Mouse (Mus musculus): ENCODE data around the gene Lrp11.

Lrp11 gene

GRCm38 (mm10) chr10:7622378-7622777 is 32.8 kb downstream of the Lrp11 start:
- intact Hi-C loops (cut with DNase I), result no loop called here

- intact Hi-C loops (cut with DNase I), result no loop called here
Measured at GRCm38 (mm10) chr10:7623861-7624518, 34.4 kb downstream of the Lrp11 start.

DNA sequence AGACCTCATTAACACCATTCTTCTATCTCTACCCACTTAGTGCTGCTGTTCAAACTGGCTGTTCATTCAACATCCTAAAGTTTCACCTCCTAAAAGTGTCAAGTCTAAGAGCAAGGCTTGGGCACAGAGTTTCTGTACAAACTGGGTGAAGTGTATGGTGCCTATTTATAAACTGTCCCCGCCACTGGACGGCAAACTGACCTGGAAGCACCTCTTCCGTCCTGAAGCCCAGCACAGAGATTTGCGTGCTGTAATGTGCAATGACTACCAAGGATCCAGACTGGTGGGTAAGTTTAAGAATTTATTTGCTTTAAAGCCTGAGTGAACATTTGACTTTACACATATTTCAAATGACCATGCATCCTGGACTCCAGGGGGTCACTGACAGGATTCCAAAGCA is 39.5 kb downstream of the Lrp11 start:
- intact Hi-C loops (cut with DNase I), result no loop called here

GRCm38 (mm10) chr10:7630286-7630685 is 40.7 kb downstream of the Lrp11 start:
- intact Hi-C loops (cut with DNase I), result no loop called here

DNA sequence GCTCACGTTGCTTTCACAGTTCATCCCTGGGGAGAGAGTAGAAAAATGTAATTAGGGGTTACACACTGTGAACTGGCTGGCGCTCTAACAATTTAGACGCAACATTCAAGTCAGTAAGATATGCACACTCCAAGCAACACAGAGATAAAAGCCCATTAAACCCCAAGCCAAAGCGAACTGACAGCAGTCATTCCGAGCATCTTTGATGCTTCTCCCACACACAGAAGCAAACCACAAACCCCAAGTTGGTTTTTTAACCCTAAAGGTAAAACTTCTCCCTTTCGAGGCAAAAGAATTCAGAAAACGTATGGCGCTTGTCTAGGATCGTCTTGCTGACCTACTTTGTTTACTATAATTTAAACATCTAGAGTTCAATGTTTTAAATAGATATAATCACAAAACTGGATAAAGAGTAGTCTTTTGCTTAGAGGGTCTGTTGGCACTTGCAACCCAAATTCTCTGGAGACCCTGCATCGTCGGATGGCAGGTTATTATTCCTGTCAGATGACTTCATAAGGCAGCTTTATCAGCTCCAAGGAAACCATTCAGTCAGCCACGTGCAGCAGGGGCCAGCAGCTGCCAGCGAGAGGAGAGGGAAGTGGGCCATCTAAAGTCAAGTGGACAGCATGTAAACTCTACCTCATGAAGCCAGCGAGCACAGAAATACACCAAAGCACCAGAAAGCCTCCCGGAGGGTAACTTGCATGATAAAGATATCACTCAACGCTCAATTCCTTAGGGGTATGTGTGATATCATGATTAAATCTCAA is 41.5 kb downstream of the Lrp11 start:
- intact Hi-C loops (cut with DNase I), result no loop called here

DNA sequence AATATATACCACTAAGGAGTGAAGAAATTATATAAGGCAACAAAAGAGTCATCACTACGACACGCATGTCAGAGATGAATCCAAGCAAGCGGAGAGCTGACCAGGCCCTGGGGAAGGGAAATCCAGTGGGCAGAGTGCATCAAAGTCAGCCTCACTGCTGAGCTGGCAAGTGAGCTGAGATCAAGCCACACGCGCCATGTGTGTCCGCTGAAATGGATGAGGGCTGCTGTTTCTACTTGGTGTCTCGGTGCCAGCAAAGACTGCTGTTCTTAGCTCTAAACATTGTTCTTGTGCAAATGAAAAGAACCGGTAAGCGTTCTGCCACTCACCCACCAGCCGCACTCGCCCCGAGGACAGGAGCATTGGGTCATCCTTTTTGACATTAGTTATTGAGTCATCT is 50.8 kb downstream of the Lrp11 start:
- intact Hi-C loops (cut with DNase I), result no loop called here

- intact Hi-C loops (cut with DNase I), result no loop called here
Measured at GRCm38 (mm10) chr10:7645911-7646310, 56.3 kb downstream of the Lrp11 start.

GRCm38 (mm10) chr10:7649059-7649458 is 59.5 kb downstream of the Lrp11 start:
- intact Hi-C loops (cut with DNase I), result no loop called here

GRCm38 (mm10) chr10:7651057-7651456 is 61.5 kb downstream of the Lrp11 start:
- intact Hi-C loops (cut with DNase I), result no loop called here

GRCm38 (mm10) chr10:7662471-7663141 is 73.0 kb downstream of the Lrp11 start:
- intact Hi-C loops (cut with DNase I), result no loop called here

DNA sequence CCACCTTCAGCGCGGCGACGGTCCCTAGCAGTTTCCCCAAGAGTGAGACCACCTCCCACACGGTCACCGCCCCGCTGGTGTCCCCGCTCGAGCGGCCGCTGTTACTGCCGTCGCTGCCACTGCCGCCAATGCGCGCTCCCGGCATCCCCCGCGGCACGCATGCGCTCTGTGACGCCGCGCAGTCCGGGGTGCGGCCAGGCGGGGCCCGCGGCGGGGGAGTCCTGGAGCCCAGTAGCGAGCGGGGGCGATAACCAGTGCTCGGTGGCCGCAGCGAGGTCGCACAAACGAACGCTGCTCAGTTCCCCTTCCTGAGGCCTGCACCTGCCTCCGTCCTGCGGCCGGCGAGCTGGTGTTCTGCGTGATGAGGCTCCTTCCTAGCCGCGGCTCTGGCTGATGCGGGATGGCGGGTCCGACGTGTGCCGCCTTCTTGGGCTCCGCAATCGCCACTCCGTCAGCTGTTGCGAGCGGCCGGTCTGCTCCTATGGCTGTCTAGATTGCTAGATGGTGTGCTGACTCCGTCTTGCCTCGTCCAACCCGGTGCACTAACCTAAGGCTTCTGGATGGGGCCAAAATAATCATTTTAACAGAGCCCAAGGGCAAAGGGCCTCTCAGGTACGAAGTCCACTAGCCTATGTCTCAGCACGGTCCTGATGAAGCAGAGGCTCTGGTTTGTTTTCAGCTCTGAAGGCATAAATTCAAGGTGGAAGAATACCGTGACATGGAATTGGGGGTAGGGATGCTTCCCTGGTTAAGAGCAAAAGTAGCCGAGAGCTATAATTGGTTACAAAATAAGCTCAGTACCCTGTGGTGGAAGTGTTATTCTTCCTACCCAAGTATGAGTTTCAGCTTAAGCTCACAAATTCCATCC is 73.8 kb downstream of the Lrp11 start:
- intact Hi-C loops (cut with DNase I), result no loop called here

DNA sequence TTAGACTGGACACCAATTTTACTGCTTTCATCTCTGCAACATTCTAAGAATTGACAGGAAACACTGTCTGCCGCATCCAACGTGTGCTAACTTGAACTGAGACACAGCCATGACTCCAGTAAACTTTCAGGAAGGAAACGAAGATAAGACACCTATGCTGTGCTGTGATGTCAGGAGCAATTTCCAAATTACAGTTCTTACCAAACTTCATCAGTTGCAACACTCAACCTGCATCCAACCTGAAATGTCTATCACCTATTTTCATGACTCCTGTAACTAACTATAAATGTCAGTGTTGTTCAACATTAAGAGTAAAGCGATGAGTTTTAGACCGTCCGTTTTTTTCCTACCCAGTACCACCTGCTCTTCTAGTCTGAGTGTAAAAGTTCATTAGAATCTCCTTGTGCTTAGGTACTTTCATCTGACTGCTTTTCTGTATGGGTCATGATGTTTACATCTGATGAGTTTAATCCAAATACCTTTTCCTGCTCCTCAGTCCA is 74.5 kb downstream of the Lrp11 start:
- intact Hi-C loops (cut with DNase I), result no loop called here

GRCm38 (mm10) chr10:7664889-7665288 is 75.3 kb downstream of the Lrp11 start:
- intact Hi-C loops (cut with DNase I), result no loop called here

DNA sequence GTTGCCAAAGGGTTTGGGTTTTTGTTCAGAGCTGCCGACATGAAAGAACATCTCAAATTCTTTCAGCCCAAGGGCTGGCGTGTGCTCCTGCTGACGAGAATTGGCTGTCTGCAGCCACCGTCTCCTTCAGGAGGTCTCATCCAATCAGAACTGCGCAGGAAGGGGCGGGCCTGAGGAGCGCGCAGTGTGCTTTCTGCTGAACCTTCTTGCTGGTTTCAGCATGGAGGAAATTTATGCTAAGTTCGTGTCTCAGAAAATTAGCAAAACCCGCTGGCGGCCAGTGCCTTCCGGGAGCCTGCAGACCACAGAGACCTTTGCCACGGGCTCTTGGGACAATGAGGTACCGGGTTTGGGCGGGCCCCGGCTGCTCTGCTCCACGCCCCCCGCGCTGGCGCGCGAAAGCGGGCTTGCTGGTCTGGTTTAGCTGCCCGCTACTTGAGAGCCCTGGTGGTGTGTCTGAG is 77.8 kb downstream of the Lrp11 start, which contains the start of gene Nup43:
Gene Nup43 (plus strand): TSS at position 162 of the 461 bp plus-strand sequence.
- intact Hi-C loops (cut with DNase I), result loop anchor here (1.0 kb wide), 1 partner anchor 60 kb away; no protein-coding TSS in a partner anchor

DNA sequence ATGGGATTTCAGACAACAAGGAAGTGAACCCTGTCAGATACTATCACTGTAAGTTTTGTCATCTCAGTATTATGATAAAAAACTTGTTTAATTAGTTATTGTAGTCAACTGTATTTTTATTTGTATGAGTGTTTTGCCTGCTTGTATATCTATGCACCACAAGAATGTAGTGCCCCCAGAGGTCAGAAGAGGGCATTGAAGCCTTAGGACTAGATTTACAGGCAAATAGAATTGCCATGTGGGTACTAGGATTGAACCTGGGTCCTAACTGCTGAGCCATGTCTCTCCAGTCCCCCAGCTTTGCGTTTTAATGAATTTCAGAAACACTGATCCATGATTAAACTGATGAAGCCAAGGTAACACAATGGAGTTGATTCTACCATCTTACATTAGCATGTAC is 84.1 kb downstream of the Lrp11 start:
- intact Hi-C loops (cut with DNase I), result no loop called here
